Mouse (Mus musculus) kidney, postnatal 0 days (tissue): ENCODE results near the gene Actr5. TPM values are rescaled to one million over a fixed set of nuclear protein-coding genes. Genes with fewer than 3 reads are reported as not detected.
A peak's percentile ranks its signal among the peaks of the same experiment; 100 is the strongest.

Experiments used
- ATAC-seq: fragments of 200-750 bp; cut with Nextera tagmentation; replicated peaks from 2 replicates; pipeline ENCODE4 v1.8.0; 2017; ENCODE audit warnings: low read depth, moderate number of reproducible peaks, moderate TSS enrichment, moderate library complexity; ENCODE audit not compliant: low FRiP score
- DNase-seq: peaks from one replicate; pipeline ENCODE4 v3.0.0-alpha.2; 2016; ENCODE audit warnings: low spot score
- H3K27ac ChIP-seq: fragments of 300-500 bp; sonication (generic); 2 replicates; pipeline ENCODE4 v1.5.1; 2014; ENCODE audit warnings: mild to moderate bottlenecking
- H3K27me3 ChIP-seq: fragments of 300-500 bp; sonication (generic); 2 replicates; pipeline ENCODE4 v1.6.1; 2014; ENCODE audit warnings: low read length, mixed read lengths; ENCODE audit not compliant: insufficient read depth
- H3K36me3 ChIP-seq: fragments of 300-500 bp; sonication (generic); 2 replicates; pipeline ENCODE4 v1.6.1; 2014; ENCODE audit warnings: low read length, mixed read lengths; ENCODE audit not compliant: insufficient read depth
- H3K4me1 ChIP-seq: fragments of 300-500 bp; sonication (generic); replicated peaks from 2 replicates; pipeline ENCODE4 v1.6.1; 2014; ENCODE audit warnings: antibody characterized with exemption, low read length, mixed read lengths; ENCODE audit not compliant: insufficient read depth
- H3K4me2 ChIP-seq: fragments of 300-500 bp; sonication (generic); 2 replicates; pipeline ENCODE4 v1.6.1; 2014; ENCODE audit warnings: mild to moderate bottlenecking, low read length, moderate library complexity, mixed read lengths
- H3K4me3 ChIP-seq: fragments of 300-500 bp; sonication (generic); replicated peaks from 2 replicates; pipeline ENCODE4 v1.5.1; 2014; ENCODE audit warnings: low read depth, low read length
- H3K9ac ChIP-seq: fragments of 300-500 bp; sonication (generic); 2 replicates; pipeline ENCODE4 v1.6.1; 2014; ENCODE audit warnings: low read depth, low read length
- H3K9me3 ChIP-seq: fragments of 300-500 bp; sonication (generic); replicated peaks from 2 replicates; pipeline ENCODE4 v1.6.1; 2016; ENCODE audit warnings: low read length, inconsistent platforms, mixed read lengths
- CTCF ChIP-seq: IDR thresholded peaks from 2 replicates; pipeline ENCODE4 v1.5.1; 2016; ENCODE audit warnings: antibody characterized with exemption, low read depth, mild to moderate bottlenecking, moderate library complexity
- WGBS: fragments of 180-500 bp; shearing (Covaris S2); extraction: QIAGEN DNeasy Blood & Tissue Kit; methylation state at CpG from one replicate; pipeline ENCODE4 v1.1.7; 2014; 5-methylcytosine and 5-hydroxymethylcytosine counted together
- polyA plus RNA-seq: library from polyadenylated mRNA; unstranded; fragments of >200 nt; fragmentation: Nextera tagmentation; extraction: Ambion mirVana; gene quantifications from 2 replicates; pipeline ENCODE4 v1.2.1, GENCODE M21; 2015

Gene Actr5
- 7.1 and 9.1 TPM in 2 replicates for polyA plus RNA-seq

GRCm38 (mm10) chr2:158624718-158625222 lies at the start of gene Actr5:
Gene Actr5, plus strand, starts transcription at chr2:158624888.
- H3K27ac ChIP-seq, result peak within 1 kb of the TSS; percentile 93
- peak within 1 kb of the TSS; percentile 88 for H3K9ac ChIP-seq
- peaks cover 18% of the 10 kb centered on the region; the same call in 1 of the 2 replicates for H3K36me3 ChIP-seq
- H3K27me3 ChIP-seq, result no peaks in the 10 kb centered on the region
- DNase-seq, result peak; percentile 100
- H3K4me3 ChIP-seq, result peak within 1 kb of the TSS; percentile 98
- WGBS, result under 1% methylated on average over 35 of the region's 39 CpGs
- peak within 1 kb of the TSS; percentile 96 for H3K4me2 ChIP-seq
- ATAC-seq, result peak; percentile 95
- TF ChIP-seq CTCF, result peak; percentile 35; the same call in 1 of the 2 replicates
- no peaks in the 10 kb centered on the region for H3K9me3 ChIP-seq
- peaks cover 10% of the 10 kb centered on the region for H3K4me1 ChIP-seq

- Histone ChIP-seq H3K4me1 (no peaks in the 10 kb centered on the region), H3K9ac (no peak overlapping the region), H3K36me3 (no peaks in the 10 kb centered on the region), H3K4me2 (no peak overlapping the region), H3K27ac (no peak overlapping the region), H3K9me3 (no peaks in the 10 kb centered on the region), H3K27me3 (no peaks in the 10 kb centered on the region), H3K4me3 (no peak overlapping the region)
- WGBS, result 39% methylated on average over 4 of the region's 4 CpGs
- no peak for ATAC-seq
- no peak for DNase-seq
- TF ChIP-seq CTCF, result no peak
Measured at GRCm38 (mm10) chr2:158579979-158580378, 44.7 kb upstream of the Actr5 start.

GRCm38 (mm10) chr2:158584621-158585358 lies 39.9 kb upstream of the Actr5 start:
- Histone ChIP-seq H3K9ac (no peak overlapping the region), H3K4me2 (no peak overlapping the region), H3K27me3 (no peaks in the 10 kb centered on the region), H3K36me3 (no peaks in the 10 kb centered on the region), H3K27ac (no peak overlapping the region), H3K9me3 (no peaks in the 10 kb centered on the region), H3K4me1 (no peaks in the 10 kb centered on the region), H3K4me3 (no peak overlapping the region)
- TF ChIP-seq CTCF, result no peak
- 12% methylated on average over 12 of the region's 12 CpGs for WGBS
- ATAC-seq (no peak), DNase-seq (peak; percentile 89)

GRCm38 (mm10) chr2:158588524-158589271 lies 36.0 kb upstream of the Actr5 start:
- Histone ChIP-seq H3K4me2 (no peak overlapping the region), H3K27ac (no peak overlapping the region), H3K27me3 (0 out of 2 replicates have a peak, but pooled peaks cover 2% of the 10 kb centered on the region), H3K36me3 (no peaks in the 10 kb centered on the region), H3K9ac (no peak overlapping the region), H3K4me3 (no peak overlapping the region), H3K4me1 (no peaks in the 10 kb centered on the region), H3K9me3 (no peaks in the 10 kb centered on the region)
- TF ChIP-seq CTCF, result no peak
- DNase-seq (no peak), ATAC-seq (no peak)
- 41% methylated on average over 8 of the region's 8 CpGs for WGBS

GRCm38 (mm10) chr2:158590495-158590894 lies 34.2 kb upstream of the Actr5 start:
- Histone ChIP-seq H3K9me3 (no peaks in the 10 kb centered on the region), H3K4me2 (no peak overlapping the region), H3K9ac (no peak overlapping the region), H3K27me3 (0 out of 2 replicates have a peak, but pooled peaks cover 2% of the 10 kb centered on the region), H3K36me3 (no peaks in the 10 kb centered on the region), H3K27ac (no peak overlapping the region), H3K4me3 (no peak overlapping the region), H3K4me1 (no peaks in the 10 kb centered on the region)
- 59% methylated on average over 3 of the region's 3 CpGs for WGBS
- DNase-seq (no peak), ATAC-seq (no peak)
- no peak for TF ChIP-seq CTCF

- 0 out of 2 replicates have a peak, but pooled peaks cover 2% of the 10 kb centered on the region for H3K27me3 ChIP-seq
- TF ChIP-seq CTCF, result no peak
- DNase-seq, result no peak
- H3K9ac ChIP-seq, result no peak overlapping the region
- no peaks in the 10 kb centered on the region for H3K9me3 ChIP-seq
- no peak for ATAC-seq
- no peaks in the 10 kb centered on the region for H3K36me3 ChIP-seq
- 26% methylated on average over 5 of the region's 5 CpGs for WGBS
- no peak overlapping the region for H3K4me3 ChIP-seq
- H3K27ac ChIP-seq, result no peak overlapping the region
- no peaks in the 10 kb centered on the region for H3K4me1 ChIP-seq
- H3K4me2 ChIP-seq, result no peak overlapping the region
Measured at GRCm38 (mm10) chr2:158591286-158591685, 33.4 kb upstream of the Actr5 start.
